Mouse (Mus musculus) lung, adult 18-20 months (tissue): ENCODE measurements around the gene Cyp4v3.

Experiments used
- DNase-seq, 2 experiments: peaks; one replicate each; pipeline ENCODE4 v3.0.0; 2022; ENCODE audit warnings: mixed read lengths in 2 of 2

The Cyp4v3 gene

DNA sequence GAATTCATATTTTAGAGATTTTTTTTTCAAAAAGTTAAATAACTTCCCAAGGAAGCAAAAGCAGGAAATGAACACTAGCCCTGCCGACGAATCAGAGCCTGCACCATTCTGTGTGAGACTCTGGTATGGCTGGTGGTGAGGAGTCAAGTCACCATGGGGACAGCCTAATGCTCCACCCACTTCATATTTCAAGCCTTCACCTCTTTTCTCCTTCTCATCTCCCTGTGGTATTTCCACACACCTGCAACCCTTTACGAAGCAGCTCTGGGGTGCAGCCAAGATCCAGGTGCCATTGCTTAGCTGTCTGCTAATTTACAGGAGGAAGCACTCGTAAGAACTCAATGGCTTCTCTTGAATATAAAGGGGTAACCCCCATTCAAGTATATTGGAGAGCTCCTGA is 22.0 kb downstream of the Cyp4v3 start:
- peak in 1 of 2 experiments; percentile 26 for DNase-seq

DNA sequence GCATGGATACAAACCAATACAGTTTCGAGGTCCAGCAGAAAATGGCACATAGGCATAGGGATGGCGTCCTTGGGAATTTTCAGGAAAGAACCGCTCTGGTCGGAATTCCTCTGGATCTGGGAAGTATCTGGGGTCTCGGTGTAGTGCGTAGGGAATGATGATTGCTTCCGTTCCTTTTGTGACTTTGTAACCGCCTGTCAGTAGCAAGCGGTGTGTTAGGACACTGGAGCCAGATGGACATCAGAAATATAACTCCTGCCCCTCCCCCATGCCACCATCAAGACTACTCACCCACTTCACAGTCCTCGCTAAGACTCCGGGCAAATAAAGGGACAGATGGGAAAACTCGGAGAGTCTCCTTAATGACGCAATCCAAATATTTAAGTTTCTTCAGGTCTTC is 24.6 kb downstream of the Cyp4v3 start, which contains the start of gene Gm45753:
TSS of gene Gm45753 (minus strand) at position 101 of the 400 bp plus-strand sequence.
- DNase-seq: no peak

DNA sequence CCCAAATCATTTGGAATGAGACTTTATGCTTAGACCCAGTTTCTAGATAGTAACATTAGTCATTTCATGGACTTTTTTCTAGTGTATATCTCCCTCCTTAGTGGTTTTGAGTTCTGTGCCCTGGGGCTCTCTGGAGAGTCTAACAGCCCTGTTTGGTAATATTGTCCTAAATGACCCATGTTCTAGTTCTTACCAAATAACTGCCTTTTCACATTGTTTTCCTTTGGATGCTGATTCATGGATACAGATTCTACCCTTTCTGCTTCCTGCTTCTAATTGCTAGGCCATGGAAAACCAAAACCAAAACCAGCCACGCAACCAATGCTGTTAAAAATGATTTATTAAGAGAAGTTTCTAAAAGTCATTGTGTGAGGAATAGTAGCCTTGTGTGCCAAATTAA is 27.5 kb downstream of the Cyp4v3 start:
- DNase-seq: no peak

DNA sequence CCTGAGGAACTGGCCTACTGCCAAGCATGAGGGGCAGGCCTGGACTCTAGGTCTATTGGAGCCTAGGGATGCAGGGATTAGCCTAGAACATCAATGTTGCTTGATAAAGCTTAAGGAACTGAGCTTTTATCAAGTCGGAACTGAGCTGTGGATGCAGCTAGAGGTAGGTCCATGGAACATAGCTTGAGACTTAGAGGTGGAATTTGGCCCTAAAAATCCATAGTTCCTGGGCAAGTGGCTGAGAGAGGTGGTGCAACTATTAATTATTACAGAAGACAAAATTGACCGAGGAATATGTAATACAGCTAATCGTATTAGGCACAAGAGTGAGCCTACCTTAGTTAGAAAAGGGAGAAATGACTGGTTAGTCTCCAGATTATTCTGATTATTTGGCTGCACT is 28.7 kb downstream of the Cyp4v3 start:
- DNase-seq: no peak

DNA sequence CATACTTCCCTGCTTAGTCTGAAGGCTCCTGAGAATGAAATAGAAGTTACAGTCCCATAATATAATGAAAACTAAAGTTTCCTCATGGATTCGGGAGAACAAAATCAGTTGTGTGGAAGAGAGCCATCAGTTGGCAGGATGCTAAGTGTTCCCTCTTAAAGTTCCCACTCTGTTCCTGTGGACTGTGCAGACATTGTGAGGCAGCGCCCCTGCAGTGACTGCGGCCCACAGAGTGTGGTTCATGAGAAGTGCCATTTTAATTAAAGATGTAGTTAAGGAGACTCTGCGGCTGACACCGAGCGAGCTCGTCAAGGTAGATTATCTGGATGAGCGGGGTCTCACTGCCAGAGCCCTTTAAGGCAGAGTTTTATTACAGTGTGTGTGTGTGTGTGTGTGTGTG is 30.6 kb downstream of the Cyp4v3 start:
- DNase-seq: no peak

DNA sequence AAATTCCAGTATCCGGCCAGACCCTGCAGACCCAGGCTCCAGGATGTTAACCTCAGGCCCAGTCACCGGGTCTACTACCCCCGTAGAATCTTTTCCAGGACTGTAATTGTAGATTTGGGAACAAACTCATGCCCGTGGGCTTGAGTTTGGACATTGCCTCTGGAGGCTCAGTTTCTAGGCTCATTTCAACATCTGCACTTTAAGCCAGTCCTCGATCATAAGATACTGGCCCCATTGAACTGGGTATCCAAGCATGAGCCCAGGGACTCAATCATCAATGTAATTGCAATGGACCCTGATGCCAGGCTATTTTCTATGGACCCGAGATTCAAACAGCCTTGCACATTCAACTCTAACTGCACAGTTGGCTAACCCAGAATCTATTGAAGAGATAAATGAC is 37.7 kb downstream of the Cyp4v3 start:
- DNase-seq: no peak

DNA sequence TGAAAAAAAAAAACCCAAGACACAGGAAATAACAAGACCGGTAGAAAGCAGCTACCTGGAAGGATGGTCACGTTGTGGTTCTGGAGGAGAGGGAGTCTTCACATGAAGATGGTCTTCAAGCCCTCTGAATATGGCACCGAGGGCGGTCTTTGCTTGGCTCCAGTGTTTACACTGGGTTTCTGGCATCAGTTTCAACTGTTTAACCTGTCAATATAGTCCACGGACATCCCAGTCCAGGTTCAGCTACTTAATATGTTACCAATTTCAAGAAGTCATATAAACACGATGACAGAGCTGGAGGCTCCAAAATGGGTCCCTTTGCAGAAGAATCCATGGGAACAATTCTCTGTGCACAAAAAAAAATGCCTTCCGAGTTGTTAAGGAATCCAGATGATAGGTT is 38.3 kb downstream of the Cyp4v3 start, which contains the start of gene Klkb1:
TSS of gene Klkb1 (minus strand) at position 173 of the 400 bp plus-strand sequence.
- no peak for DNase-seq

DNA sequence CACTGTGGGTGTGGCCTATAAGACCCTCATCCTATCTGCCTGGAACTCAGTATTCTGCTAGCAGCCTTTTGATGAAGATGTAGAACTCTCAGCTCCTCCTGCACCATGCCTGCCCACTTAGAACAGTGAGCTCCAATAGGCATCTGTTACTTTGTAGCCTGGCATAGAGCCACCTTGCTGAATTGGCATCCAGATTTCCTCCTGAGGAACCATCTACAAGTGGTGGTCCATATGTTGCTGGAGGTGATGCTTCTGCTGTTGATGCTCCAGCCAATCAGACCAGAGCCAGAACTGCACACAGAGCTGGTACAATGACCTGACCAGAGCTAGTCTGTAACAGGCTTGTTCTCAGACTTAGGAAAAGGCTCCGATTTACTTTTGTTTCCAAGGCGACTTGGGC is 41.2 kb downstream of the Cyp4v3 start:
- no peak for DNase-seq

DNA sequence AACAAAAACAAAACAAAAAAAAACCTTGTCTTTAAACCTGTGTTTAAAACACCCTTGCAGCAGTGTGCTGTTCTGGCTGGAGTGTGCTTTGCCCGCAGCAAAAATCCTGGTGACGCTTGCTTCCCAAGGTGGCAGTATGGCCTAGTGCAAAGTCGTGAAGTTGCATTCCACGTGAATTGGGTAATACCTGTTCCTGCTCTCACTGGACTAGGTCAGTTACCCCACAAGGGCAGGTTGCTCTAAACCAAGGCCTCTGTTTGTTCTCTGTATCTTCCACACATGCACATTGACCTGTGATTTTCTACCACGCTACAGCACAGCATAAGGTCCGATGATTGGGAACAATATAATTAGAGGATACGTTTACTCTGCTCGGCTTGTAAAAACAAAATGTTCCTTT is 51.4 kb downstream of the Cyp4v3 start:
- DNase-seq: peak; percentile 13 to 58

DNA sequence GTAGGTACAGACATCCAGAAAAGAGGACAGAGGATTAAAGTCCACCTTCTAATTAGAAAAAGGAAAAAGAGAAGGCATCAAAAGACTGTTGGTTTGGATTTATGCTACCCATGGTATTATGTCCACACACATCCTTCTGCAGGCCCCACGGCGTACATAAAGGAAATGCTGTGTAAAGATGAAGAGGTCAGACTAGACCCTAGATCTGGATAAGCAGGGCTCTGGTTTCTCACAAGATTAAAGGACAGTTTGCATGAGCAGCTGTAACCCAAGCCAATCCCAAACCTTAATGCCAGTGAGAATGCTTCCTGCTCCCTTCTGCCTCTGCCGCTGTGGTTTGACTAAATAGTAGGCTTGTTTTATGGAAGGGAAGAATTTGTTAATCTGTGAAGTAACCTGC is 55.6 kb downstream of the Cyp4v3 start:
- no peak for DNase-seq

DNA sequence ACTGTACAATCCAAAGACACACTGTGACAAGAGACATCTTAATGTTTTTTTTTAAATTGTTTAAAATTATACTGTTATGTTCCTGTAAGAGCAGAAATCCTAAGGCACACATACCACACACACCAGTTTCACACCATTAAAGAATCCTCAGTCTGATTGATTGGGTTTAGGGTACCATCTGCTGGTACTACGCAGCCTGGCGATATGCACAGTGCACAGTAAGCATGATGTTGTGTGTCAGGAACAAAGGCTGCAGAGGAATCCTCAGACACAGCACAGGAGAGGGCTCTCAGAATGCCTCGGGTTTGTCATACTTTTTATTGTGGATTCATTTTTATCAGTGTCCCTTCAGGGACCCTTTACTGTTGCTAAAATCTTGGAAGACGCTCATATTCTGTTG is 58.7 kb downstream of the Cyp4v3 start:
- no peak for DNase-seq

DNA sequence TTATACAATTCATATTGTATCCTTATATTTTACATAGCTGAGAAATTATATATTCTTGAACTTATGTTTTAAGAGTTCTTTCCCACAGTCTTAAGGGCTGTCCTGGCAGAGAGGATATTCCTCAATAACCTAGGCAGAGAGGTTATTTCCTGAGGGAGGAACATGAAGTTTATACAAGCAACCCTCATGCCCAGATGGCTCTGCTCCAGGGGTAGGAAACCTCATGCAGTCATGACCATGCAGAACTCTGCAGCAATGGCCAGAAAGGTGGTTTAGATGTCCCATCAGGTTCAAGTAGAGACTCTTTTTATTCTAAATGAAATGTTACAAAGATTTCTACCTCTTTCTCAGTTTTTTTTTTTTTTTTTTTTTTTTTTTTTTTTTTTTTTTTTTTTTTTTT is 64.0 kb downstream of the Cyp4v3 start:
- peak; percentile 10 to 30 for DNase-seq

DNA sequence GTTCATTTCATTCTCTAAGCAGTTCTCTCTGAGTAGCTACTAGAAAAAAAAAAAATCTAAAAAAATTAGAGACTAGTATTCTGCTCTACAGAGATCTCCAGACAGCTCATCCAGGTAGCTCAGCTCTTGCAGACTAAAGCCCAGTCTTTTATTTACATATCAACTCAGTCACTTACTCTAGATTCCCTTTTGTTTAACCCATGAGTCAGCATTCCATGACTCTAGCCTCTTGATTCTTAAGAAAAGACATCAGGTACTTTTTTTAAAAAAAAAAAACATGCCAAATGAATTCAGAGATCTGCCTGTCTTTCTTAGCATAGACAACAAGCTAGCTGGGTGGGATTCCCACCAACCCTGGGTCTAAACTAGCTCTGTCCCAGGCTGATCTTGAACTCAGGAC is 64.5 kb downstream of the Cyp4v3 start:
- no peak for DNase-seq

DNA sequence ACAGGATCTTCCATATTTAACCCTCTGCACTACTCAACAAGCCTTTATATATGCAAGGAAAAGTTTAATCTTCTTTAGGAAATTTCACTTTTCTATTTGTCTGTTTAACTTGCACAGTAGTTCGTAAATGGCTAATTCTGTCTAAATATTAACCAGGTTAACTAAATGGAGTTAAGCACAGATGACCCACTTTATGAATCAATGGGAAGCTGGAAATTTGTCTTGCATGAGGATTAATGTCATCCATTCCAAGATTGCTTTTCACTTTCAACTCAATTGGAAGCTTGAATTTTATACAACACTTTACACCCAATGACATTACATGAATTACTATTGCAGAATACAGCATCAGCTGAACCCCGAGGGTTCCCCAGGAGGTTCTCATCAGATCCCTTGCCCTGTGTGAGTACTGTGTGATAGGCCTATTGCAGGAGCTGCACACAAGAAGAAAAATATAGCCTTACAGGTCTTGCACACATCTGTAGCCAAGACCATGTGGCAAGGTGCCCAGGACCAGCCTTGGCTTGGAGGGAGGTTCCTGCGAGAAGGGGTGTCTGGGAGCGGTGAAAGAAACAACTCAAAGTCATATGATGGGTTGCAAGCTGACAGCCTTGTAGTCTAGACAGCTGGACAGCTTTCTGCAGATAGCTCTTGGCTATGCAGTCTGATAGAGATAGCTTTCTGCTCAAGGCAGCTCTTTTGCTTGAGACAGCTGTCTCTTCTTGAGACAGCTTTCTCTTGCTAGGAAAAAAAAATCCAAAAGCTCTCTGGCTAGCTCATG is 65.2 kb downstream of the Cyp4v3 start:
- peak; percentile 6 to 24 for DNase-seq

DNA sequence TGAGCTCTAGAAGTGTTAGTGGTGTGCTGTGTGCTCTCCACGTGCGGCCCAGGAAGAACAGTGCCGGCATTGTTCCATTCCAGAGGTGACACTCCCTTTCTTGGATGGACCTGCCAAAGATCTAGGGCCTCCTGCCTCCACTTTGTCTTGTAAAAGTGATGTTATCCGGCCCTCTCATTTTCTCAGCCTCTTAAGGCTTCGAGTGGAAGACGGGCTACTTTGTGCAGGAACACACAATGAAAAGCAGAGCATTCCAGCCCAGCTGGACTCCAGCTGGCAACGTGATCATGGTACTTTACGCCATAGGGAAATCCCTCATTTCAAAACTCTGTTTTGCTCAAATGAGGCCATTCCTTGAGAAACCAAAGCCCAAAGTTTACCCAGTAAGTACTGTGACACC is 66.0 kb downstream of the Cyp4v3 start:
- DNase-seq: peak; percentile 47 to 72

DNA sequence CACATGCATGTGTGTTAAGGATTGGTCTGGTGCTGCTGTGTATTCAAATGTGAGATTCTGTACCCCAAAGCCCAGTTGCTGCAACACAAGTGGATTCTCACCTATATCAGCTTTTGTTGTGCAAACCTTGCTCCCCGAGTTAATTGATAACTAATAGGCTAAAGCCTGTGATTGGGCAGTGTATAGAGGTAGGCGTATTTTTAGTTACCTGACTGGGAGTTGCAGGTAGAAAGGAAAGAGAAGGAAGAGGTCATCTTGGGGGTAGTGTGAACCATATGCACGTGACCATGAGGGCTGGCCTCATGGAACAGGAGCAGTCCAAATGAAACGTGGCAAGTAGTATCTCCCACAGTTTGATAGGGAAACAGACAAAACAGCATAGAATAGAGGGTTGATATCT is 68.1 kb downstream of the Cyp4v3 start:
- no peak for DNase-seq

DNA sequence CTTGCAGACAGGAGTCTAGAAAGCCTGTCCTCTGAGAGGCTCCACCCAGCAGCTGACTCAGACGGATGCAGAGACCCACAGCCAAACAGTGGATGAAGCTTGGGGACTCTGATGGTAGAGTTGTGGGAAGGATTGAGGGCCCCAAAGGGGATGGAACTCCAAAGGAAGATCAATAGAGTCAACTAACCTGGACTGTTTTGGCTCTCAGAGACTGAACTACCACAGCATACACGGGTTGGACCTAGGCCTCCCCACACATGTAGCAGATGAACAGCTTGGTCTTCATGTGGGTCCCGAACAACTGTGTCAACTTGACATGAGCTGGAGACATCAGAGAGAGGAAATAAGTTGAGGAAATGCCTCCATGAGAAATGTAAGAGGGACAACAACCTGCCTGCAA is 70.2 kb downstream of the Cyp4v3 start:
- no peak for DNase-seq

DNA sequence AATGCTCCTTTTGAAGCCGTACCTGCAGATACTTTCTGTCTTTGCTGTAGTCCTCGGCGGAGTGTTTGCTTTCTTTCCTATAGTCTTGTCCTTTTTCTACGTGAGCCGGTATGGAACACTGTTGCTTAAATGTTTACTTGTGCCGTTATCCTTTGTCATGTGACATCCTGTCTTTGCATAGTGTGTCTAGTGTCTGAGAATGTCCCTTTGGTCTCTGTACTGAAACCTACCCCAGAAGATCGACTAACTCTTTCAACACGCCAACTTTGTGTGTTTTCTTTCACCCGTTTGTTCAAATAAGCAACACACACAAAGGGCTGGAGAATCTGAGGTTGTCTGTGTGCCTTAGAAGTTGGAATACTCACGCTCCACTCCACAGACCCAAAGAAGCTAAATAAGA is 71.1 kb downstream of the Cyp4v3 start, which contains the start of gene F11:
TSS of gene F11 (minus strand) at position 112 of the 400 bp plus-strand sequence.
- no peak for DNase-seq

DNA sequence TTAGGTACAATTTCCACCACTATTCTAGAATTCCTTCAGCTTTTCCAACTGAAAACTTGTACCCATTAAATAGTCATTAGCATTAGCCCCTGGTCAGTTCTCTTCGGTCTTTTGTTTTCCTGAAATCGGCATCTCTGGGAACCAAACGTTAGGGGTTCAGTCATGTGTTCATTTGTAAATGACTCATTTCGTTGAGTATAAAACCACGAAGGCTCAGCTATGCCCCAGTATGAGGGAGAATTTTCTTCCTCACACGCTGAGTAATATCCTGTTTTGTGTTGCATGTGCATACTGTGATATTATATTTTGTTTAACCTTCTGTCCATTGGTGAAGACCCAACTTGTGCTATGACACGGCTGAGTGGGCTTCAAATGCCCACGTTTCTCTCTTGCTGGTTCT is 74.6 kb downstream of the Cyp4v3 start:
- no peak for DNase-seq

DNA sequence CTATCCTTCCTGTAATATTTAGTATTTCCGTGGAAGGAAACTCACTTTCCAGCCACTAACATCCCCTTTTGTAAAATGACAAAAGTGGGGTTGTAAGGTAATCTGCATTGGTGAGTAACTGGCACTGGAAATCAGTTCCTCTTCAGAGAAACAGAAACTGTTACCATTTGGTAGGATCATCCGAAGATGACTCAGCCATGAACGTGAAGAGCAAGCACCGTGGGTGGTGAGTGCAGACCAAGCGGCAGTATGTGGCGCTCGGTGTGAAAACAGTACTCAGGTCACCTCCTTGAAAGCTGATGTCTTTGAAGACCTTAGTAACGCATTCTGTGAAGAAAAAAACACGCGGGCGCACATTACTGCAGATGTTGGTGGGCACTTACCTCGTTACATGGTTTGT is 78.0 kb downstream of the Cyp4v3 start:
- DNase-seq: no peak
